Mouse (Mus musculus) Patski (cell line): ENCODE measurements around the gene Eva1b. TPM values are rescaled to one million over a fixed set of nuclear protein-coding genes. Genes with fewer than 3 reads are reported as not detected.

Source experiments
- ATAC-seq: fragments of 100-300 bp; one replicate; pipeline ENCODE4 v1.8.0; 2021
- CTCF ChIA-PET: fragments of 350-600 bp; sonication (Branson Sonifier 250); formaldehyde crosslinking; loops from one replicate; lab custom pipeline; 2022; ENCODE audit warnings: inconsistent platforms; lab: Charles Lee
- POLR2A ChIA-PET: fragments of 350-600 bp; sonication (Branson Sonifier 250); formaldehyde crosslinking; loops from one replicate; lab custom pipeline; 2022; ENCODE audit warnings: antibody characterized with exemption, inconsistent platforms; lab: Charles Lee
- DNase-seq: peaks from one replicate; pipeline ENCODE4 v3.0.0-alpha.2; 2011; ENCODE audit warnings: low read depth, low spot score
- H3K27me3 ChIP-seq: fragments of 371-371 bp; one replicate; pipeline ENCODE4 v1.5.1; 2021
- CTCF ChIP-seq: fragments of 100-300 bp; IDR thresholded peaks from one replicate; pipeline ENCODE4 v1.5.1; 2021
- in situ Hi-C: fragments of 300-500 bp; cut with MboI; formaldehyde crosslinking; loops from 3 replicates; pipeline ENCODE4 v1.11.1; 2018; ENCODE audit warnings: low pct_unique_long_range_greater_than_20kb, mixed read lengths
- polyA plus RNA-seq: library from polyadenylated mRNA; unstranded; gene quantifications from one replicate; pipeline ENCODE4 v1.2.3, GENCODE M21; 2021

Gene Eva1b
- 62.2 TPM for polyA plus RNA-seq

DNA sequence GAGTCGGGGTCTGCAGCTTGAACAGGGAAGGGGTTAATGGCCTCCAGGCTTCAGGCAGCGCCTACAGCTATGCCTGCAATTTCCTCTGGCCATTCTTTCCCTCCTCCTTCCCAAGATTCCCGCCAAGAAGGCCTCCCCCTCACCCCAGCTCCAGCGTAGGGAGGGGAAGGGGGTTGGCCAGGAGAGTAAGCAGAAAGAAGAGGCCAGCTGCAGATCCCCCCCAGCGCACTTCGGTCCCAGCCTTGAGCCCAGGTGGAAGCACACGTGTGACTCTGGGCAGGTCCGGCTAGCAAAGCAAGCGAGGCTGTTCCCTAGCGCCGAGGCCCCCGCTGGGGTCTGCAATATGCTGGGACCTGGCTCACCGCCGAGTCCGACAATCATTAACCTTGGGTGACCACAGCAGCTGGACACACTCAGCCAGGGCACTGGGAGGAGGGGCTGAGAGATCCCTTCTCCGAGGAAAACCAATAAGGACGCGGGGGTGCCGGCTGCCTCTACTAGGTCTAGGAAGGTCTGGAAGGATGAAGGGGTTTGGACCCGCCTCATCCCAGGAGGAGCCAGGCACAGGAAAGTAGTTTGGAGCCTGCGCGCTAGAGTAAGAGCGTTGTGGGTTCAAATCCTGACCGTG, at the start of gene Eva1b:
Eva1b (plus strand) TSS at position 212 of the 628 bp plus-strand sequence.
- ChIA-PET POLR2A (interaction anchor here (1.2 to 1.3 kb wide), 2 partner anchors 15 to 17 kb away, joined by 4 read pairs; no protein-coding TSS in a partner anchor), CTCF (interaction anchor here (1.3 kb wide), 1 partner anchor 11 kb away, joined by 5 read pairs; no protein-coding TSS in a partner anchor)
- no peak for TF ChIP-seq CTCF
- no peaks in the 10 kb centered on the region for H3K27me3 ChIP-seq
- peak; percentile 93 for DNase-seq
- peak; percentile 93 for ATAC-seq
- in situ Hi-C loops = no loop called here

DNA sequence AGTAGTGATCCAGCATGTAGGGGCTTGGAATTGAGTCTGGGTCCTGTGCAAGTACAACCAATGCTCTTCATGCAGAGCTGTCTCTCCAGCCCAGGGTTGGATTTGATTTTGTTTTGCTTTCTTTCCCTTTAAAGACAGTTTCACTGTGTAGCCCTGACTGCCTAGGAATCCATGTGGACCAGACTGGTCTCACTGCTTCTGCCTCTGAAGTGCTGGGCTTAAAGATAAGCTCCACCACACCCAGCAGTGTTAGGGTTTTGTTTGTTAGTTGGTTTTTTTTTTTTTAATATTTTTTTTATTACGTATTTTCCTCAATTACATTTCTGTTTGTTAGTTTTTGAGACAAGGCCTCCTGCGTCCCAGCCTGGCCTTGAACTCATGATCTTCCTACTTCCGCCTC, 48.2 kb upstream of the Eva1b start:
- no peaks in the 10 kb centered on the region for H3K27me3 ChIP-seq
- in situ Hi-C loops = no loop called here
- ATAC-seq (no peak), DNase-seq (no peak)
- POLR2A ChIA-PET = no interaction called here
- TF ChIP-seq CTCF = no peak
- CTCF ChIA-PET = interaction anchor here (2.1 kb wide), 1 partner anchor 35 kb away, joined by 4 read pairs; no protein-coding TSS in a partner anchor

GRCm38 (mm10) chr4:126100764-126101163, 46.8 kb upstream of the Eva1b start:
- no peak for TF ChIP-seq CTCF
- DNase-seq (no peak), ATAC-seq (no peak)
- ChIA-PET POLR2A (no interaction called here), CTCF (interaction anchor here (1.1 kb wide), 1 partner anchor 12 kb away, joined by 3 read pairs; no protein-coding TSS in a partner anchor)
- H3K27me3 ChIP-seq = no peaks in the 10 kb centered on the region
- in situ Hi-C loops = no loop called here

DNA sequence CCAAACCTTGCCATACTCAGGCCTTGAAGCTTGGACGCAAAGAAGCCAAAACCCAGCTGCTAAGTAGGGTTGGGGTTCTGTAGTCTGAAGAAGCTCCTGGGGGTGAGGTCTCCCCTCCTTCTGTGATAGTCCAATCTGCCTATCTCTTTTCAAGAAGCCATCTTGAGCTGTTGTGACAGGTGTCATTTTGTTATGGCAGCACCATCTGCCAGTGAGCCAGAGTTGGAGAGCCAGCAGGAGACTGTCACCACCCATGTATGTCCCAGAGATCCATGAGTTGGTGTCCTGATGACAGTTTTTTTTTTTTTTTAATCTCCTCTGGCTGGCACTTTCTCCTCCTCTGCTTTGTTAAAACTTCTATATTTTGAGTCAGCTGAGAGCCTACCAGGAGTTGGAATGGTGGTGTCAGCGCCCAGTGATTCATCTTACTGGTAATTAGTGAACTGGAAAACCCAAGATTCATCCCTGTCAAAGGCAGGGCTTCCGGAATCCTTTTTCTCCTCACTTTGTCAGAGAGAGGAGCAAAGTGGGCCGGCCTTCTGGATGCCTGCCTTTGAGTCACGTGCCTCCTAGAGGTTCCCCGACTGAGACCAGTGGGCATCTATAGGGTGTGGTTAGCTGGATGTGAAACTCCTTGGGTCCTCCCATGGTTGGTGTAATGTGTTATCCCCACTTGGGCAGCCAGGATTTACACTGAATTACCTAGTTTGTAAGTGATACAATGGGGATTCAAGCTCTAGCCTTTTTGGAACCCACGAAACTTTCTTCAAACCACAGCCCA, 45.3 kb upstream of the Eva1b start:
- in situ Hi-C loops = no loop called here
- ChIA-PET POLR2A (interaction anchor here (0.6 to 5.2 kb wide), 3 partner anchors 11 to 29 kb away, joined by 3 to 20 read pairs (median 5); no protein-coding TSS in a partner anchor), CTCF (interaction anchor here (1.1 to 1.7 kb wide), 4 partner anchors 10 to 29 kb away, joined by 3 to 5 read pairs (median 3); no protein-coding TSS in a partner anchor)
- TF ChIP-seq CTCF = no peak
- ATAC-seq (peak; percentile 56), DNase-seq (no peak)
- H3K27me3 ChIP-seq = no peaks in the 10 kb centered on the region

DNA sequence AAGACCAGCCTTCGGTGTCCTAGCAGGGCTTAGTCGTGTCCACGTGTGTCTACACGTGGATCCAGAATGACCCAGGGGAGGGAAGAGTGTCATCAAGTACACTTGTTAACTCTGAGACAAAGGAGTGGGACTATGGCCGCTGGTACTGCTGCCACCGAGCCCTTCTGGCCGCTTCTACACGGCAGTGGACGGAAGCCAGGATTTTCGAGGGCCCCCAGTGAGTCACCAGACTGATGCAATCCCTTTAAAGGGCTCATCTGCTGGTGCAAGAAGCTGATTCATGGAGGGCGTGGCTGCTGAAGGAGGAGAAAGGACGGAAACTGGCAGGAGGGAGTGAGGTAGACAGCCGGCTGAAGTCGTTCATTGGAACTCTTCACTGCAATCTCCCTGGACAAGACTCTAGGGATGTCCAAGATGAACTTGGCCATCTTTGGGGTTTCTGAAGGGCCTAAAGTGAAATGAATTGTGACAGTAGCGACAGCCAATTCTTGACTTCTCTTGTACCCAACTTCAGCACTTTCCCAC, 44.4 kb upstream of the Eva1b start:
- in situ Hi-C loops = no loop called here
- DNase-seq (peak; percentile 87), ATAC-seq (peak; percentile 81)
- H3K27me3 ChIP-seq = no peaks in the 10 kb centered on the region
- ChIA-PET POLR2A (interaction anchor here (1.0 to 5.2 kb wide), 3 partner anchors 10 to 28 kb away, joined by 3 to 20 read pairs (median 5); no protein-coding TSS in a partner anchor), CTCF (interaction anchor here (1.4 to 1.7 kb wide), 2 partner anchors 10 to 28 kb away, joined by 3 to 5 read pairs; no protein-coding TSS in a partner anchor)
- no peak for TF ChIP-seq CTCF

DNA sequence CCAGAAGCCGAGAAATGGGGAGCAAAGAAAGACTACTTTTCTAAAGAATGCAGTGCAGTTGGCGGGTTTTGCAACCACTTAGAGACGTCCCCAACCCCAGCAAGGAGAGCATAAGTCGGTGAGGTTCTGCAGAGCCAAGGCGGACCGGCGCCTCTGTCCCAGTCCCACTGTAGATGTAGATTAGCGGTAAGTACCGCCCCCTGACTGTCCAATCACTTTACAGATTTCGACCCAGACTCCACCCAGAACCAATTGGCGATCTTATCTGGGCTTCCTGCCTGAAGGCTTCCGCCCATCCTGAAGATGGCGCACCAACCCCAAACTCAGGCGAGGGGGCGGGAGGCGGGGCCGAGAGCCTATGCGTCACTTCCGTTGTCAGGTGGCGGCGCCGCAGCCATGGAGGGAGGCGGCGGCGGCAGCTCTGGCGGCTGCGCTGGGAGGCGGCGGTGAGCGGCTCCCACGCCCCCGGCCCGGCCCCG, 43.9 kb upstream of the Eva1b start, which contains the start of gene Stk40:
Stk40 (plus strand) TSS at position 368 of the 479 bp plus-strand sequence.
- ATAC-seq (peak; percentile 89), DNase-seq (peak; percentile 86)
- TF ChIP-seq CTCF = no peak
- CTCF ChIA-PET = interaction anchor here (0.9 to 1.4 kb wide), 2 partner anchors 9 to 11 kb away, joined by 3 read pairs; no protein-coding TSS in a partner anchor
- POLR2A ChIA-PET = interaction anchor here (1.0 to 5.2 kb wide), 3 partner anchors 10 to 28 kb away, joined by 3 to 20 read pairs (median 5); no protein-coding TSS in a partner anchor
- in situ Hi-C loops = no loop called here
- H3K27me3 ChIP-seq = no peaks in the 10 kb centered on the region

GRCm38 (mm10) chr4:126104261-126105075, 43.1 kb upstream of the Eva1b start:
- TF ChIP-seq CTCF = no peak
- ChIA-PET POLR2A (interaction anchor here (5.2 kb wide), 1 partner anchor 27 kb away, joined by 20 read pairs; no protein-coding TSS in a partner anchor), CTCF (interaction anchor here (0.9 to 1.4 kb wide), 2 partner anchors 10 to 27 kb away, joined by 3 read pairs; no protein-coding TSS in a partner anchor)
- ATAC-seq (no peak), DNase-seq (no peak)
- no peaks in the 10 kb centered on the region for H3K27me3 ChIP-seq
- in situ Hi-C loops = no loop called here

DNA sequence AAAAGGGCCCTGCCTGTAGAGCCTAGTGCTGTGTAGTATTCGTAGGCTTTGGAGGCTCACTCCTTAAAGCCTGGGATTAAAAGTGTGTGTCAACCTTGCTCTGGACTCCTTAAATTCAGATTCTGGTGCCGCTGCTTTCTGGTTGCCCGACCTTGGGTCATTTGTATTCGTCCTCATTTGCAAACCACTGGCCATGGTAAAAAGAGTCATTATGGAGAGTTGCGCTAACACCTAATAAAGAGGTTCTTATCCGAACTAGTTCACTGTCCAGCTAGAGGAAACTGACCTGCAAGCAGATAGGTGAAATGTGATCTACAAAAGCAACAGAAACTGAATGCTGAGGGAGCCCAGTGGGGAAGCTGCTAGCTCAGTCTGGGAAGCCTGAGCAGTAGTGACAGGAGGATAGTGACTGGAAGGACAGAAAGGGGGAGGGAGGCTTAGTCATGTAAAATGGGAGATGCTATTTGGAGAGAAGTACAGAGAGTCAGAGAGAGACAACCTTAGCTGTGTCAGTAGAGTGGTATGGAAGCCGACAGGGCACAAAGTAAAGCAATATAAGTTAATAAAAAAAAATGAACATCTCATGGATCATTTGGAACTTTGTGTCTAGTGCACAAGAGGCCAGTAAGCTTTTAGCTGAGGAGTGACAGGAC, 42.3 kb upstream of the Eva1b start:
- ATAC-seq (no peak), DNase-seq (no peak)
- CTCF ChIA-PET = interaction anchor here (1.4 to 1.5 kb wide), 2 partner anchors 19 to 26 kb away, joined by 3 to 6 read pairs; no protein-coding TSS in a partner anchor
- TF ChIP-seq CTCF = no peak
- POLR2A ChIA-PET = interaction anchor here (5.2 kb wide), 1 partner anchor 26 kb away, joined by 20 read pairs; no protein-coding TSS in a partner anchor
- in situ Hi-C loops = no loop called here
- H3K27me3 ChIP-seq = no peaks in the 10 kb centered on the region
